Mouse (Mus musculus): ENCODE measurements around the gene Hnrnpul1.

The Hnrnpul1 gene

GRCm38 (mm10) chr7:25719761-25720610 is 34.6 kb downstream of the Hnrnpul1 start:
- in situ Hi-C loops (cut with MseI, MboI): no loop called here

- in situ Hi-C loops (cut with MseI, MboI): no loop called here
These were observed 35.7 kb downstream of the Hnrnpul1 start, which contains the start of gene Ccdc97 for GRCm38 (mm10) chr7:25718788-25719417. TSS of gene Ccdc97 (minus strand) at chr7:25719088.

GRCm38 (mm10) chr7:25717478-25717877 is 37.1 kb downstream of the Hnrnpul1 start:
- in situ Hi-C loops (cut with MseI, MboI): no loop called here

GRCm38 (mm10) chr7:25715731-25716271 is 38.8 kb downstream of the Hnrnpul1 start:
- in situ Hi-C loops (cut with MseI, MboI): no loop called here

- in situ Hi-C loops (cut with MseI, MboI): no loop called here
These were observed 40.0 kb downstream of the Hnrnpul1 start for GRCm38 (mm10) chr7:25714581-25714980.

- in situ Hi-C loops (cut with MseI, MboI): no loop called here
These were observed 41.8 kb downstream of the Hnrnpul1 start for GRCm38 (mm10) chr7:25712801-25713200.

GRCm38 (mm10) chr7:25711731-25712197 is 42.8 kb downstream of the Hnrnpul1 start:
- in situ Hi-C loops (cut with MseI, MboI): no loop called here

- in situ Hi-C loops (cut with MseI, MboI): no loop called here
These were observed 43.4 kb downstream of the Hnrnpul1 start for GRCm38 (mm10) chr7:25711165-25711564.

GRCm38 (mm10) chr7:25710519-25711130 is 43.9 kb downstream of the Hnrnpul1 start:
- in situ Hi-C loops (cut with MseI, MboI): no loop called here

GRCm38 (mm10) chr7:25709961-25710360 is 44.6 kb downstream of the Hnrnpul1 start:
- in situ Hi-C loops (cut with MseI, MboI): no loop called here

- in situ Hi-C loops (cut with MseI, MboI): no loop called here
These were observed 46.8 kb downstream of the Hnrnpul1 start for GRCm38 (mm10) chr7:25707581-25708292.

GRCm38 (mm10) chr7:25706578-25707170 is 47.9 kb downstream of the Hnrnpul1 start:
- in situ Hi-C loops (cut with MseI, MboI): no loop called here

- in situ Hi-C loops (cut with MseI, MboI): no loop called here
These were observed 48.7 kb downstream of the Hnrnpul1 start for GRCm38 (mm10) chr7:25705801-25706251.

- in situ Hi-C loops (cut with MseI, MboI): no loop called here
These were observed 49.7 kb downstream of the Hnrnpul1 start for GRCm38 (mm10) chr7:25704716-25705364.

- in situ Hi-C loops (cut with MseI, MboI): no loop called here
These were observed 50.6 kb downstream of the Hnrnpul1 start for GRCm38 (mm10) chr7:25703793-25704494.

GRCm38 (mm10) chr7:25702350-25702749 is 52.2 kb downstream of the Hnrnpul1 start:
- in situ Hi-C loops (cut with MseI, MboI): no loop called here

GRCm38 (mm10) chr7:25700732-25701131 is 53.8 kb downstream of the Hnrnpul1 start:
- in situ Hi-C loops (cut with MseI, MboI): no loop called here

- in situ Hi-C loops (cut with MseI, MboI): no loop called here
These were observed 54.7 kb downstream of the Hnrnpul1 start for GRCm38 (mm10) chr7:25699851-25700250.

- in situ Hi-C loops (cut with MseI, MboI): no loop called here
These were observed 60.5 kb downstream of the Hnrnpul1 start for GRCm38 (mm10) chr7:25694104-25694503.

- in situ Hi-C loops (cut with MseI, MboI): no loop called here
These were observed 64.5 kb downstream of the Hnrnpul1 start for GRCm38 (mm10) chr7:25690051-25690450.
